ENCODE assay signal across 14 mouse cellular contexts in the genomic region with DNA sequence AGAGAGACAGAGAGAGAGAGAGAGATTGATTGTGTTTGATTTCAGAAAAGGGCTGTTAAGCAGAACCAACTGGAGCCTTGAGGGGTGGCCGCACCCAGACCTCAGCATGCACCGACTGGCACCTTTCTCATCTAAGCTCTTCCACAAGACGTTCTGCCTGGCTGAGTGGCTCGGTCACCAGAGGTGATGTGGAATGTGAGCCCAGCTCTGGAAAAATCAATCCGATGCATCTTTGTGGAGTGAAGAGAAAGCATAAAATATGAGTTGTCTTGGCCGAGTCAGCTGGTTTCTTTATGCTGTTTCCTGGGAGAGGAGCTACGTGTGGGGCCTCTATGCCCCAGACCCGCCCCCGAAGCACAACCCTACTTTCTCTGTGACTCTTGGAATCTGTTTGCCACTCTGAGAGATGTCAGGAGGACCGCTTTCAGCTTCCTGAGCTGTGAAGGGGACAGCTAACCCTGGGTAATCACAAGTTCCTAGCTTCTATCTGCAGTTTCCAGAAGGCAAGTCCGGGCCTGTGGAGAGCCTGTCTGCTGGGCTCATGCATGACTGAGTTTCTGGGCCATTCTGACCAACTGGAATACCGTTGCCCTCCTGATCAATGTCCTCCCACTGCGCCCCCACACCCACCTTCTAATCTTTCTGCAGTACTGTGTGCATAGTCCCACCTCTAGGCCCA.
A peak's percentile ranks its signal among the peaks of the same experiment; 100 is the strongest.
DNase-seq lines count a peak whose midpoint lies in the region; TF ChIP-seq lines count a peak whose summit lies in the region.
"Had no signal": no experiment of that assay in that cellular context is flagged by ENCODE, and none has a peak within 500 bp of the region (broad histone marks: within the 10 kb centered on the region; RNA-seq: fewer than 3 reads in every experiment).

No protein-coding gene starts in this region.

- no peaks in the 10 kb centered on the region for H3K36me3 ChIP-seq in kidney, adult 2 months (ENCODE audit: control insufficient read depth, insufficient read depth, low read length)
- H3K36me3 ChIP-seq: embryonic facial prominence, embryonic 15.5 days; hindbrain, embryonic 15.5 days; limb, embryonic 13.5 days; lung, embryonic 15.5 days had no signal

- no peak for TF ChIP-seq POLR2A in kidney, adult 2 months (IDR thresholded peaks at IDR 0.05; ENCODE audit: low read depth, low read length)

- WGBS in kidney, adult 2 months = 37% methylated on average over 13 of the region's 13 CpGs

- TF ChIP-seq CTCF in kidney, adult 2 months (conservative IDR thresholded peaks at IDR 0.05; ENCODE audit: insufficient read depth, insufficient read length, low read depth, low read length) = no peak

- H3K4me3 ChIP-seq in kidney, adult 2 months (ENCODE audit: insufficient read depth, low read depth, low read length) = no peak overlapping the region
- H3K4me3 ChIP-seq: embryonic facial prominence, embryonic 15.5 days; hindbrain, embryonic 15.5 days; limb, embryonic 13.5 days; lung, embryonic 15.5 days had no signal

- peak overlapping the region; percentile 85 for H3K27ac ChIP-seq in kidney, adult 2 months (ENCODE audit: insufficient read depth, low read depth, low read length)
- H3K27ac ChIP-seq: embryonic facial prominence, embryonic 15.5 days; hindbrain, embryonic 15.5 days; limb, embryonic 13.5 days; lung, embryonic 15.5 days had no signal

- no peaks in the 10 kb centered on the region for H3K27me3 ChIP-seq in kidney, adult 2 months (replicated peaks; ENCODE audit: control insufficient read depth, insufficient read depth, low read length)
- H3K27me3 ChIP-seq: embryonic facial prominence, embryonic 15.5 days; hindbrain, embryonic 15.5 days; limb, embryonic 13.5 days; lung, embryonic 15.5 days had no signal

- peak; percentile 44 for DNase-seq in cerebellum, adult 11-12 months
- no peak for DNase-seq in cerebellum, adult 11 months
- DNase-seq in cerebellum, postnatal 10 days = peak; percentile 72 to 73
- DNase-seq in kidney, adult 2 months = peak; percentile 86
- peak; percentile 42 to 55 for DNase-seq in kidney, postnatal 4 days
- no peak for DNase-seq in right cerebral cortex, adult 18-20 months
- no peak for DNase-seq in right cerebral cortex, postnatal 36 days (ENCODE audit: low spot score in 2 of 2)
- DNase-seq in embryo, embryonic 10 days (ENCODE audit: low spot score) = no peak
- DNase-seq: adrenal gland, postnatal 10 days; layer of hippocampus, postnatal 36 days had no signal

- peaks cover 44% of the 10 kb centered on the region for H3K4me1 ChIP-seq in kidney, adult 2 months (ENCODE audit: control insufficient read depth, insufficient read depth, low read length)
- H3K4me1 ChIP-seq: hindbrain, embryonic 15.5 days; limb, embryonic 13.5 days had no signal

Comparison
In these comparisons a context has a peak if more than half of its experiments do, and no peak if none do; other contexts are left out.
1. DNase-seq: peak in cerebellum, adult 11-12 months (single experiment), cerebellum, postnatal 10 days (2 of 2), kidney, adult 2 months (single experiment) and kidney, postnatal 4 days (2 of 2); none in cerebellum, adult 11 months (single experiment), right cerebral cortex, adult 18-20 months (single experiment), right cerebral cortex, postnatal 36 days (0 of 2) and embryo, embryonic 10 days (single experiment).